Mouse (Mus musculus) Muller cell, postnatal 12 days (primary cell): ENCODE measurements around the gene Ttll3.

Source experiments
- DNase-seq: peaks from one replicate; pipeline ENCODE4 v3.0.0-alpha.2; 2015; ENCODE audit errors: inconsistent ontology term

Ttll3 gene

DNA sequence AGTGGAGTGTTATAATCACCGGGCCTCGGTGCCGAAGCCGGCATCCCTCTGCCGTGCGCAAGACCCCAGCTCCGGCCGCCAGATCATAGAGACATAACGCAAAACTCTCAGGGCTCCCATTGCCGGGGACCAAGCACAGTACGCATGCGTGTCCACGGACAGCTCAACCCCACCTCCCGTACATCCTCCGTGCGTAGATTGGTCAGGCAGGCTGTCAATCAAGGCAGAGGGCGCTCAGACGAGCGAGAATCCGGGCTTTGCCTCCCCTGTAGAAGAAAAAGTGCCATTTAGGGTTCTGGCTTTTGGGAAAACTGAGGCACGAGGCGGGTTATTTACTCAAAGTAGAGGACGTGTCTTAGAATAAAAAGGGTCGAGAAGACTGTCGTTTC lies 30.1 kb downstream of the Ttll3 start, which contains the start of gene Rpusd3:
TSS of gene Rpusd3 (minus strand) at position 142 of the 389 bp plus-strand sequence.
- DNase-seq, result peak; percentile 90

DNA sequence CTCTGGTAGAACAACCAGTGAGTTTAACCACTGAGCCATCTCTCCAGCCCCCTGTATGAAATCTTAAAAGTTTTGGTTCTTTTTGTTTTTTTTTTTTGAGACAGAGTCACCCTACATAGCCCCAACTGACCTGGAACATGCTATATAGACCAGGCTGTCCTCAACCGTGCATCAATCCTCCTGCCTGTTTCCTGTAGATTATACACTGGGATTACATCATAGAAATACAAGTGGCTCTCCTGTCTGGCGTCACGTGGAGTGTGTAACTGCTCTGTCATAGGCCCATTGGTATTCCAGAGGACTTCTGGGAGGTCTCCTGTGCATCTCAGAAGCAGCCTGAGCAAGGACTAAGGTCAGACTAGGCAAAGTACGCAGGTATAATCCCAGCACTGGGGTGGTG lies 33.9 kb downstream of the Ttll3 start:
- no peak for DNase-seq

DNA sequence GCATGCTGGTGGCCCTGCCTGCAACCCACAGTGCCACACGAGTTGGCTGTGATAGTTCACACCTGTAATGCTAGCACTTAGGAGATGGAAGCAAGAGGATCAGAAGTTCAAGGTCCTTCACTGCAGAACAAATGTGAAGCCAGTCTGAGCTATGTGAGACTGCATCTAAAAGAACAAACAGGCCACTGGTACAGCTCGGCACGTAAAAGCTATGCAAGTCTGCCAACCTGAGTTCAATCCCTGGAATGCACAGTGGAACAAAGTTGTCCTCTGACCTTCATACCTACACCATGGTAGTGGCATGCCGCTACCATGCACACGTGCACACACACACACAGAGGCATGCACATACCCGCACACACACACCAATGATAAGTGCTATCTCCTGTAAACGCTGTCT lies 35.1 kb downstream of the Ttll3 start:
- no peak for DNase-seq

DNA sequence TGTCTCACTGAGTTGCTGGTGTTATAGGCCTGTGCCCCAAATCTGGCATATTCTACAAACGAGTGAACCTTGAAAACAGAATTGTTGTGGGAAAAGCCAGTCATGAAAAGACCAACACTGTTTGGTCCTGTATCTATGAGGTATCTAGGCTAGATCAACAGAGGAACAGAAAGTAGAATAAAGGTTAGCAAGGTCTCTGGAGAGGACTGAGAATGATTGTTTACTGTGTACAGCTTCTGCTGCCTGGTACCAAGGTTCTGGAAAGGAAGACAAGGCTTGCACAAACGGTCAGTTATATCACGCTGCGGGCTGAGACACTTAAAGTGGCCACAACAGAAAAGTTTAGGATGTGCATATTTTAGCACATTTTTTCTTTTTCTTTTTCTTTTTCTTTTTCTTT lies 37.6 kb downstream of the Ttll3 start:
- DNase-seq, result no peak

DNA sequence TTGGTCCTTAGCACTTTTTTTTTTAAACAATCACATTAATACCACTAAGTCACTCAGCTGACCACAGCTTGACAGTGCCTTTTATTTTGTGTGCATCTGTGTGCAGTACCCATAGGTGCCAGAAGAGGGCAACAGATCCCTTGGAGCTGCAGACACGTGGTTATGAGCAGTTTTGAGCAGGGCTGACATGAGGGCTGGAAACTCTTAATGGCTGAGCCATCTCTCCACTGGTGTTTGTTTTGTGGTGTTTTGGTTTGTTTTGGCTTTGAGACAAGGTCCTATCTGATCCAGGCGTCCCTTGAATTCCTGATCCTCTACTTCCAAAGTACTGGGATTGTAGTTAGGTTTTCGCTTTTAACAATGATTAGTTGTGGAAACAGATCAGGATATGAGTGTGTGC lies 38.3 kb downstream of the Ttll3 start:
- no peak for DNase-seq

DNA sequence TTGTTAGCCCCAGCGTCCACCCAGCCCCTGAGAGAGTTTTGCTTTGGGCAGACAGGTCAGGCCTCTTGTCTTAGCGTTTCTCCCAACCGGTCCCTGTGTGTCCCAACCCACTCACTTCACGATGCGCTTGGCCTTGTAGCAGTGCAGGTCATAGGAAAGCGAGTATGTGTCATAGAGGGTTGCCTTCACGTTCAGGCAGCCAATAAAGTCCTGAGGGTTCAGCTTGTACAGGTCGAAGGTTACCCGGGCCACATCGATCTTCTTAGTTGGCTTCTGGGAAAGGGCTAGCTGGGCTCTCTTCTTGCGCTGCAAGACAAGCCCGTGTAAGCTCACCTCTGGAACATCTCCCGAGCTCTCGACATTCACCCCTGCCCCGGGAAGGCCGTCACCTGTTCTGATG lies 38.9 kb downstream of the Ttll3 start:
- DNase-seq, result no peak

DNA sequence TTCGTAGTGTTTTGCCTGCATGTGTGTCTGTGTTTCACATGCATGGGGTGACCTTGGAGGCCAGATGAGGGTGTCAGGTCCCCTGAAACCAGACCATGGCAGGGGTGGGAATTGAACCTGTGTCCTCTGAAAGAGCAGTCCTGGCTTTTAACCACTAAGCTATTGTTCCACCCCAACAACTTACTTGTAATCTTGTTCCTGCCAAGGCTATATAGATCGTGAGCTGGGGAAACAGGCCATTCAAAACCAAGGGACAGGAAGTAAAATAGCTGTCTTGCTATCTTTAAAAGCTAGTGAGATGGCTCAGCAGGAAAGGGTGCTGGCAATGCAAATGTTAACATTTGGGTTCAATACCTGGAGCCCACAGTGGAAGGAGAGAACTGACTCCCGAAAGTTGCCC lies 40.9 kb downstream of the Ttll3 start:
- no peak for DNase-seq

DNA sequence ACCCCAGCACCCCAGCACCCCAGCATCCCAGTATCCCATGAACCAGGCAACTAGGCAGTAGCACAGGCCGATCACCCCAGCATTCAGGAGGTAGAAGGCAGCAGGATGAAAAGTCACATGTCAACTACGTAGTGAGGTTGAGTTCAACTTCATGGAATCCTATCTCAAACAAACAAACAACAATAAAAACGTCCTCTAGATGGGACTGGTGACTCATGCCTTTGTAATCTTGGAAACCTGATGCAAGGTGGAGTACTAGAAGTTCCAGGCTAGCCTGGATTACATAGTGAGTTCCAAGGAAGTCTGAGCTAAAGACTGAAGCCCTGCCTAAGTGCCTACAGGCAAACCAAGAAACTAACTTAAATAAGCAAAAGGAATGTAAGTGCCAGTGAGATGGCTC lies 41.8 kb downstream of the Ttll3 start:
- DNase-seq, result no peak

DNA sequence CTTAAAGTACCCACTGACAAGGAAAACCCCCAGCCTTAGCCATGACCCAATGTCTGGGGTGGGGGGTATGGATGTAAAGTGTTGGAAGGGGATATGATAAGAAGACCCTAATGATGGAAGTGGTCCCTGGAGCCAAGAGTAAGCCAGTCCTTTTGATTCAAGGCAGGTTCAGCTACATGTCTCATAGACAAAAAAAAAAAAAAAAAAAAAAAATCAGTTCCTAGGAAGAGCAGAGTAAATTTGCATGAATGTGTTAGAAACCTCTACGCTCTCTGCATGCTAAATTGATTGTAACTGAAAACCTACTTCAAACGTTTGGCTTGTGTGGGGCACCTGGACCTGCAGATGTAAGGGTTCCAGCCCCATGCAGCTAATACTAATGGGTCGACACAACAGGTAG lies 42.7 kb downstream of the Ttll3 start:
- DNase-seq, result no peak

DNA sequence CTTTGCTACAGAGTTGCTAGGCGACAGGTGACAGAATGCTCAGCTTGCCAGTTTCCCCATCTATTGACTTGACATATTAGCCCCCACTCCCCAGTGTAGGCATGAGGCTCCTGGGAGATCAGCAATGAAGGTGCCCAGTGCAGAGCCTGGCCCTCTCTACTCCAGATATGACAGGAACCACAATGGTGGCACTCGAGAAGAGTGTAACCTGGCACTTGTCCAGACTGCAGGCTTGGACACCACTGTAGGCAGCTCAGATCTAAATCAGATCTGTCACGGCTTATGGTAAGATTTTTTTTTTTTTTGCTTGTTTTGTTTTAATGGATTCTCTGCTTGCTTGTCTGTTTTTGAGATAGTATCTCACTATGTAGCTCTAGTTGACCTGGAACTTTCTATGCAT lies 44.6 kb downstream of the Ttll3 start:
- no peak for DNase-seq

DNA sequence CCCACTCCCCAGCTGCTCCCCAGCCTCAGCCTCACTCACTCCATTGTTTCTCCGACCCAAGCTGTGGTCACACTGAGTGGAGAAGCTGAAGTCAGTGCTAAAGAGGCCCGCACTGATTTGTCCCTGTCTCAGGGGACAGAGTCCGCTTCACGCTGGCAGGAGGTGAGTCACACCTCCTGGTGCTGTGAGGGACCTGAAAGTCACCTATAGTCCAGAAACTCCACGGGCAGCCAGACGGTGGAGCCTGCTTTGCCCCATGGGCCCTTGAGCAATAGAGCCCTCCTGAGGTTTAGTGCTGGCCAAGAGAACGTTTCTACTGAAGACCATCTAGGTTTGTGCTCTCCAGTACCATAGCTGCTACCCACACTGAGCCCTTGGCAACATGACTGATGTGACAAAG lies 45.6 kb downstream of the Ttll3 start:
- no peak for DNase-seq

DNA sequence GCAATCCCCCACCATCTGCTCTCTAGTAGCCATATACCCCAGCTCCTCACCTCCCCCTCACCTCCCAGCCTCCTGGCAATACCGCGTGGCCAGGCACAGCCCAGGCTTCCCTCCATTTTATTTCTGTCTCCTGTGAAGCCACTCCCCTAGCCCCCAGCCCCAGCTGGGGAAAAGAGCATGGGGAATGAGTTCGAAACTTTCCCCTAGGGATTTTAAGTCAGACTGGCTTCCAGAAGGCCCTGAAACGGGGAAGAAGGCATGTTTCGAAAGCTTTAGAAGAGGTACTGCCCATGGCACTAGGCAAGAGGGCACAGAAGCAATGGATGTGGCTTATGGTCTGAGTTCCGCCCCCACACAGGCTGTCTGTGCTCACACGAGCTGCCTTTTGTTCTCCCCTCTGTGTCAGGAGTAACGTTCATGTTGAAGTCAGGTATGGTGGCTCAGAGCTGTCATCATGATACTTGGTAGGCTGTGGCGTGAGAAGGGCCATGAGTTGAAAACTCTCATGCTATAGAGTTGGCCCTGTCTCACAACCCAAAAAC lies 46.7 kb downstream of the Ttll3 start, which contains the start of gene Cidec:
TSS of gene Cidec (minus strand) at position 97 of the 542 bp plus-strand sequence.
- no peak for DNase-seq

DNA sequence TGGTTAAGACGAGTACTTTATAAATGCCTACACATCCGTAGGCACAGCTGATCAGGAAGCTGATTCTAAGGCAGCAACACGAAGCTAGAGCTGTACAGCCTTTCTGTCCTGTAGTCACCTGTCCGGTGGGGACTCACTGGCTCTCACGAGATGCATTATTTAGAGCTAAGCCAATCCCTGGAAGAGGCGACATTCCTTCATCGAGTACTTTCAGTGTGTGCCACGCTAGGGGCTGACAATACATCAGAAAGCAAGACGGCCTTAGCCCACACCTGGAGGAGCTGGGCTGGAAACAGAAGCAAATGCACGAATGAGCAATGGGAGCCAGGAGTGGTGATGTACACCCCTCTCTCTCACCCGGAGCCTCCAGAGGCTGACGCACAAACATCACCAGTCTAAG lies 48.1 kb downstream of the Ttll3 start:
- no peak for DNase-seq

DNA sequence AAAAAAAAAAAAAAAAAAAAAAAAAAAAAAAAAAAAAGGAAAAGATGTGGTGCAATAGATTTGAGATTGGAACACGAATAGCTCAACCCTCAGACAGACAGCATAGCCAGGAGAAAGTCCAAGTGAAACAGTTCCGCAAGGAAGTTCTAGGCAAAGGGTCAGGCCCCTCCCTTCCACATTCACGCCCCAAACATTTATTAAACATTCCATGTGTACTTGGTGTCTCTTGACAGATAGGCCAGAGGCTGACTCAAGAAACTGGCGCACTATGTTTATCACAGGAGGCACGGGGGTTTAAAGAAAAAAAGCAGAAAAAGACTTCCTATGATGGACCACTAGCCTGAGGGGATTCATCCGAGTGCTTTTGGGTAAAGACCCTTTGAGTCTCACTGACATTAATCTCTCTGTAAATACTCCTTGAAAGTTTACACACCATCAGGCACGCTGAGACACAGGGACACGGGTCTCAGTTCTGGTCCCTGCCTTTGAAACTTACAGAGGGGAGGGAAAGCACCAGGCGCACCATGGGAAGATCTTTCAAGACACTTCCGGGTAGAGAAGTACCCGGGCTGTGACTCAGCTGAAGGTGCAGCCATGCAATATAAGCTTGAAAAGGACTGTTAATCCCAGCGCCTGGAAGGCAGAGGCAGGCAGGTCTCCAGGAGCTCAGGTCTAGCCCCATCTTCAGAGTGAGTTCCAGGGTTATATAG lies 49.8 kb downstream of the Ttll3 start:
- DNase-seq, result no peak

DNA sequence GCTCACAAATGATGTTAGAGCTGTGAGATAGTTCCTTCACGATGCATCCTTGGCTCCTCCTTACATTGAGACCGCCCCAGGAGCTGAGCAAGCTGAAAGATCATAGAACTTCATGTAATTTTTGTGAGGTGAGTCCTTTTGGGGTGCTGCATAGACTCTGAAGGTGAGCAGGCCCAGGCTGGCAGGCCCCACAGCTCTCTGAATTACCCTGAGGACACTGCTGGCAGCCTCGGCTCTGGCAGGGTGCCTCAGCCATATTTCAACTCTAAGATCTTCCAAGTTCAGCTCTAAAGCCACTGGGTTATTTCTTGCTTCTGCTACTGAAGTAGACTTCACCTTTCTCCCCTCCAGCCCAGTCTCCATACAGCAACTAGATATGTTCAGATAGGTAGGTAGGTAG lies 51.6 kb downstream of the Ttll3 start:
- no peak for DNase-seq

DNA sequence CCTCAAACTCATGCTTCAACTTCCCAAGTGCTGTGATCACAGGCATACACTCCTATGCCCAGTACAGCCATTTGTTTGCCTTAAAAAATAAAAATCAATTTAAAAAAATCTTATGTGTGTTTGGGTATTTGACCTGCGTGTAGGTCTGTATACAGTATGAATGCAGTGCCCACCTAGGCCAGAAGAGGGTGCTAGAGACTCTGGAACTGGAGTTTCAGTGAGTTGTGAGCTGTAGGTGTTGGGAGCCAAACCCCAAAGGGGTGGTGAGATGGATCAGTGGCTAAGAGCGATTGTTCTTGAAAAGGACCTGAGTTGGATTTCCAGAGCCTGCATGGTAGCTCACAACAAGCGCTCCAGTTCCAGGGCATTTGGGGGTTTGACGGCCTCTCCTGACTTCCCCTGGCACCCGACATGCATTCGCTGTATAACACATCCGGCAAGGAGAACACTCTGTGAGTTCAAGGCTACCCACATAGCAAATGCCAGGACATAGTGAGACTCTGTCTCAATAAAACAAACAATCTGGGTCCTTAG lies 52.2 kb downstream of the Ttll3 start:
- DNase-seq, result peak; percentile 73

DNA sequence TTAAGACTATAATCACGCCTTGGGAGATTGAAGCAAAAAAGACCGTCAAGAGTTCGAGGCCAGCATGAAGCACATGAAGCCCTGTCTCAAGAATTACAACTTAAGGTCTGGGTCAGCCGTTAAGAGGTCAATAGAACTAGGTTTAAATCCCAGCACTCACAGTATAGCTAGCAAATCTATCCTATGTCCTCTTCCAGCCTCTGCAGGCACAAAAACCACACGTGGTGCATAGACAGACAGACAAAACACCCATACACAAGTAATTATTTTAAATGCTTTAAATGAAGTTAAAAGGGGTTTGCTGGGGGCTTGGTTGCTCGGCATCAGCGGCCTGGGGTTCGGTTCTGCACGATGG lies 53.0 kb downstream of the Ttll3 start:
- no peak for DNase-seq

DNA sequence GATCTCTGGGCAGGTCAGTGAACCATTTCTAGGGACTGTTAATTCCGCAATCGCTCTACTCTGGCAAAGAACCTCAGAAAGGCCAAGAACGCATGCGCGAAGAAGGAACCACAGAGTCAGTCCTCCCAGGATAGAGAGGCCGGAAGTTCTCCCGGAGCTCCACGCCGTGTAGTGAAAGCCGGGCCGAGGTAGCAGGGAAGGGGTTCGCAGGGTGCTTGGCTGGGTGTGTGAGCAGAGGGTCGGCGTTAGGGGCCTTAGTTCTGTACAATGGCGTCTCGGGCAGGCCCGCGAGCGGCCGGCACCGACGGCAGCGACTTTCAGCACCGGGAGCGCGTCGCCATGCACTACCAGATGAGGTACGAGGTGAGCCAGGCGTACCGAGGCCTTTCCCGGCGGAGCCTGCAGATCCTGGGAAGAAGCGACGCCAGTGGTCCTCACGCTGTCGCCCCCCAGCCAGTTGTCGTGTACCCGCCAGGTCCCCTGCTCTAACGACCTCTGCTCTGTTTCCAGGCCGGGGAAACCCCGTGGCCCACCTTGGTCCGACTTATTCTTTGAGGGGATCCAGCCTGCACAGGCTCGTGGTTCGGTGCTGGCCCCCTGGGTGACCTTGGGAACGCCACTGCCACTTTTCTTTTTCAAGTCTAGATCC lies 53.5 kb downstream of the Ttll3 start, which contains the start of gene Jagn1:
TSS of gene Jagn1 (plus strand) at position 128 of the 649 bp plus-strand sequence.
- DNase-seq, result peak; percentile 93

DNA sequence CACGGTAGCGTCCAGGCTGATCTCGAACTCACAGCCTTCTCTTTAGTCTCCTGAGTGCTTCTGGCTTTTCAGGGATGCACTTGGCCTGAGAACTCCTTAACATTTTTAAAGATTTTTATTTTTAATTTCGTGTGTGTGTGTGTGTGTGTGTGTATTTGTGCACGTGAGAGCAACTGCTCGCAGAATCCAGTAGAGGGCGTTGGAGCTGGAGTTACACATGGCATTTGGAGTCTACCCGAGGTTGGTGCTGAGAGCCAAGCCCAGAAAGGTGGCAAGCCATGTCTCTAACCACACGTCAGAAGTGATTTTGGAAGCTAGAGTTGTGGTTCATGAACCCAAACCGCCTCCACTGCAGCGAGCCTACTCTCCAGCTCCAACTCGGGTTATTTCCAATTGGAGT lies 54.0 kb downstream of the Ttll3 start:
- no peak for DNase-seq

DNA sequence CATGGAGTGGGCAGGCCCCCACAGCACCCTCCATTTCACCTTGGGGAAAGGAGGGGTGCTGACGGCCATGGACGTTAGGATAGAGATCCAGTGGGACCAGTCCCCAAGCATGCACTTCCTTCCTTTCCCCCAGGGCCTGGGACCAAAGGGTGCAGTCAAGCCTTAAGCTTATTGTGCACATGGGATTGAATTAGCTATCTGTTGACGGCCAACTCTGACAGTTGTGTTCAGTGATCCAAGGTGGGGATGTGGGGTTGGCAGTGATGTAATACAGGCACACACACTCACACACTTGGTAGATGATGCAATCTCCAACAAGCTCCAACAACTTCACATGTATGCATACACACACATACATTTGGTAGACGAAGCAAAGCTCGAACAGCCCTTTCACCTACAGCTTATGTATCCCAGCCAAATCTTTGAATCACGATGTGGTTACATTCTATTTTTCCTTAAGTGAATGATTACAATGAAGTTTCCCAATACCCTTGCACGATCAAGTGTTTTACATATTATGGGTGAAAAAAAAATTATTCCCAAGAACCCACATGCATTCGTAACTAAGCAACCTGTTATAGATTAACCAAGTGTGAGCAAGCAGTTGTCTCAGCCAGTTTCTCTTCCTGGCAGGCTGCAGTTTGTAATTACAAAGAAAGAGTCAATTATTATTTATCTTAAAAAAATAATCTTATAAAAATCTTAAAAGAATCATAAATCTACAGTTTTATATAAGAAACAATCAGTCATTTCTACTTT lies 55.3 kb downstream of the Ttll3 start:
- no peak for DNase-seq

DNA sequence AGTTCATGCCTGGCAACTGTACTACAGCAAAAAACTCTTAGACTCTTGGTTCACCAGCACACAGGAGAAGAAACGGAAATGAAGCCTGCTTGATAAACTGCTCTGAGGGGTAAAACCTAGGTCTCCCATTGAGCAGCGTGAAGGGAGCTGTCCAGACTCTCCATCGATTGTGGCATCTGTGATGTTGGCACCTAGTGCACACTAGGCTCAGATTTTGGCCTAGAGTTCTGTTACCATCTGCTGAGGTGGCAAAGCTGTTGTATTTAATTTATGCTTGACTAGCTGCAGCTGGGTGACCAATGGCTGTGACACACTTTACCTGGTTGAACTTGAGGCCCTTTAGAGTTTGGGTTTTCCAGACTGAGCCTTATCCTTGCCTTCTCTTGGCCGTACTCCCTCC lies 58.6 kb downstream of the Ttll3 start:
- no peak for DNase-seq

DNA sequence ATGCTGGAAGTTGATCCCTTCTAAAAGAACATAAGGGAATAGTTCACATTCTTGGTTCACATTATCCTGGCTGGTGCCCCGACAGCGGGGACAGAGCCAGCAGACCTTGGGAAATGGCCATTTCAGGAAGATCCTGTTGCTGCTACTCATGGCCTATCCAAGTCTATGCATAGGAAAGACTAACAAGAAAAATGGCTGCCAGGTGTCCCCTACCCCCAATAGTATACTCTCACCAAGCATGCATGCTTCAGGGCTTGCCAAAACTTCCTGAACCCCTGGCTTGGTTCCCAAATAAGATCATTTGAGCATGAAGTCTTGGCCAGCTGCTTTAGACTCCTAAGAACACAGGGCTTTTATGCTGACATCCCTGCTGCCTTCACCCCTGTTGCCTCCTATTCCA lies 62.8 kb downstream of the Ttll3 start:
- peak; percentile 71 for DNase-seq
